Mouse (Mus musculus): Measurements from ENCODE around the gene Lyst.

DNA sequence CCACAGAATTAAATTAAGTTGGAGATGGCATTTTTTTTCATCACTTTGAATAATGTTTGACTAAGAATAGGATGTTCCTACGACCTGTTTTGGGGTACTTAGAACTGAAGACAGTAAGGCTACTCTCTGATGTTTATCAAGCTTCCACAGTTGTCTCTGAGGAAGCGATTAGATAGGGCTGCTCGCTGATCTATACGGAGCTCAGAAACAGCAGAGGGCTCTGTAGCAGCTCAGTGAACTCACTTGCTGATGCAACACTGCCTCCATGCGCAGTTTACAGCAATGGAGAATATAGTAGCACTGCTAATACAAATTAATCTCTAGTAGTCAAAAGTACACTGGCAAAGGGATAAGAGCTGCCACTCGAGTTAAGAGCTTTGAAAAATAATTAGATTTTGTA, 91.4 kb downstream of the Lyst start:
- no peak for TF ChIP-seq CTCF (IDR thresholded peaks at IDR 0.05; ENCODE audit: low read depth)
- no peak for TF ChIP-seq EP300 (IDR thresholded peaks at IDR 0.05; ENCODE audit: low read depth)

Measured in heart, postnatal 0 days (tissue).